Mouse (Mus musculus): ENCODE measurements around the gene Otub1. TPM values are rescaled to one million over a fixed set of nuclear protein-coding genes. Genes with fewer than 3 reads are reported as not detected.
A peak's percentile ranks its signal among the peaks of the same experiment; 100 is the strongest.

The Otub1 gene
- total RNA-seq, 2 experiments from 2014 or later, result 48.4 to 48.5 TPM

DNA sequence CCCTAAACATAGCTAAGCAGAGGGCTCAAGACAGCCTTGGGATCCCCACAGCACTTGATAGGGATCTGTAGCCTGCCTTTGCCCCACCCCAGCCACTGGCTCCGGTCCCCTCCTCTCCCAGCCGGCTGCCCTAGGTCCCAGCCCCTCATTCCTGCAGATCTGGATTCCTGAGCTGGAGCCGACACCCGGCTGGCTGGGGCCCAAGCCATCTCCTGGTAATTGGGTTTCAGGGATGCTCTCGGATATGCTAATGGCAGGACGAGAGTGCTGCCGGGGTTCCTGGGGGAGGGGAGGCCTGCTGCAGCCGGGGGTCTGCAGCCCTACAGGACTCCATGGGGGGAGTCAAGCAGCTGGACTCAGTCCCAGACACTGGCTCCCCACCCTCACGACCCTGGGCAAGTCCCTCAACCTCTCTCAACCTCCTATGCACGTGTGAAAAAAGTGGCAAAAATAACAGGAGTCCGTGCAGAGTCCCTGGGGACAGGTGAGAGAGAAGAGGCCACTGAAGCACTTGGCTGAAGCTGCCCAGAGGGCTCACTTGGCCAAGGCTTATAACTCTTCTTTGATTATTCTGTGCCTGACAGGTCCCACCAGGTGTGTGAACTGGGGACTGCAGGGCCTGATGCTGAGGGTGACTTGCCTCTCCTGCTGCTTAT is 29.9 kb downstream of the Otub1 start:
- DNase-seq, result no peak

DNA sequence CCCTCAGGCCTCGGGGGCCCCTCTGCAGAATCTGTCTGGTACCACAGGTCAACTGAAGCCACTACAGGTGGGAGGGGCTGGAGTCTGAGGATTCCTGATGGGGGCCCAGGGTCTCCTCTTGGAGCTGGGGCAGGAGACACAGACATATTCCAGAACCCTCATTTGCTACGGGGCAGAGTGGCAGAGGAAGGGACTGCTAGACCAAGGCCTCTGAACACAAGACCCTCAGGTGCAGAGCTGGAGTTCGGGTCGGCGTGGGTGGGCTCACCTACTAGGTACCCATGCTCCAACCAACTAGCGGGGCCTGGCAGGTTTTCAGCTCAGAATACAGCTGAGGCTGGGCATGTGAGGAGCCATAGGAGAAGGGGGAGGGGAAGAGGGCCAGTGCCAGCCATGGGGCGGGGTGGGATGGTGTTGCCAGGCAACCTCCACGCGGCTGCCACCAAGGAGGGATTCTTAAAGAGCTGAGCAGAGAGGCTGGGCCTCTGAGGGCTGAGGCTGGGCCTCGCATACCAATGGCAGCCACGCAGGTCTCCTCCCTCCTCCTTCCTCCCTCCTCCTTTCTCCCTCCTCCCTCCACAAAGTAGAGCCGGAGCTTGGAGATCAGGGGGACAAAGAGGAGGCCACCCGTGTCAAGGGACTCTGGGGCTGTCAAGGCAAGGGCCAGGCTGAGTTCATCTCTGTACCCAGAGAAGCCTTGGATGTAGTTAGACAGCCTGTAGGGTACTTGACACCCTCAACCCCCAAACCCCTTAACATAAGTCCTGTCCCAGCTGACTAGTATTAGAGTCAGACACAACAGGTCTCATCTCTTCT is 33.9 kb downstream of the Otub1 start:
- no peak for DNase-seq

DNA sequence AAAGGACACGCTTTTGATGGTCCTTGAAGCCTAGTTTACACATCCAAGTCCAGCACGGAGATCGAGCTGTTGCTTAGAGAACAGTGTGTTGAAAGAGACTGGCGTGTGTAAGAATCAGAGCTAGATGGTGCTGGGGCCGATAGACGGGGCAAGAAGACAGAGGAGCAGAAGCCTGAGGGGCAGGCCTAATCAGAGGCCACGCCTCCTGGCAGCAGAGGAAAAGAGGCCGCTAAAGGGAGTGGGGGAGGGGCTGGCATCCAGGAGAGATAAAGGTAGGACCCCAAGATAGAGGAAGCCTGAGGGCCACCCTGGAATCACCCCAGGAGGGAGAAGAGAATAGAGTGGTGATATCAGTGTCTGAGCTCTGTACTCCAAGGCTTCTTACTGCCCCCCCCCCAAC is 34.7 kb downstream of the Otub1 start:
- no peak for DNase-seq

DNA sequence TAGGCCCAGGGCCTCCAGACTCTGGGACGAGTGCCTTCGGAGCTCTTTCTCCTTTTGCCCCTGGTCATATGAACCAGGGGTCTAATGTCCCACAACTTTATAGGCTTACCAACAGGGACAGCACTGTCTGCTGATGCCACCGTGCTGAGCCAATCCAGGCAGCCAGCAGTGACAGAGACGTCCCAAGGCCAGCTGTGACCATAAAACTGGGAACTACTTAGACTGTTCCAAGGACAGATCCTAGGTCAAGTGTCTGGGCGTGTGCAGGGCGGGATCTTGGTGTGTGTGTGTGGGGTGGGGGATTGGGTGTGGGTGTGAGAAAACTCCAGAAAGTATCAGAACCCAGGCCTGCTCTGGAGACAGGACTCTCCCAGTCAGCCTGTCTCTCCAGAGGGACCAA is 35.2 kb downstream of the Otub1 start:
- no peak for DNase-seq

DNA sequence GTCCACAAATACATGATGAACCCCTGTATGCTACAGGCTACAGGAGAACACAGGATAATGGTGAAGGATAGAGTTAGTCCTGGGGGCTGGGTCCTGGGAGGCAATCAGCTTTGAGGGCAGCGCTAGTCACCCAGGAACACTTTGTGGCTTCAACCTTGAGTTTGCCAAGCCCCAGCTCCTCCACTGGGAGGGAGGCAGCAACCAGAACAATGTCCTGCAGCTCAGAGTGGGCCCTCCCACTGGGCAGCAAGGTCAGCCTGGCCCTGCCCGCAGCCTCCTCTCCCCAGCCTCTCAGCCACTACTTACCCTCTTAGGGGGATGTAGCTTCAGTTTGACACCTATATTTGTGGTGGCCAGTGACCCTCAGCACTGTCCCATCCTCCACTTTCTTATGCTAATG is 37.7 kb downstream of the Otub1 start:
- no peak for DNase-seq

DNA sequence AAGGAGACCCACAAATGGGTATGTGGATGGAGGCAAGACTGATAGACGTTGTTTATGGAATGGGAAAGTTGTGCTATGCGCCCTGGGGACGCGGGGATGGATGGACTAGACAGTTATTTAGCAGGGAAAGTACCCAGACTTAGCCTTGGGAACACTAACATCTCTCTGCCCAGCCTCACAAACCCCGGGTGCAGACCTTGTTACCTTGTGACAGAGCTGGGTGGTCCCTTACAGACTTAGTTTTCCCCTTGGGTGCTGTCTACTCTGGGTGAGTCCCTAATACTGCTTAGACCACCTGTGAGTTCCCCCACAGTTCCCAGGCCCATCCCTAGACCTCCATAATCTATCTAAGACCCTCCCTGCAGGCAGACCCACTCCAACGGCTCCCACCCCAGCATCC is 39.3 kb downstream of the Otub1 start:
- DNase-seq, result no peak

DNA sequence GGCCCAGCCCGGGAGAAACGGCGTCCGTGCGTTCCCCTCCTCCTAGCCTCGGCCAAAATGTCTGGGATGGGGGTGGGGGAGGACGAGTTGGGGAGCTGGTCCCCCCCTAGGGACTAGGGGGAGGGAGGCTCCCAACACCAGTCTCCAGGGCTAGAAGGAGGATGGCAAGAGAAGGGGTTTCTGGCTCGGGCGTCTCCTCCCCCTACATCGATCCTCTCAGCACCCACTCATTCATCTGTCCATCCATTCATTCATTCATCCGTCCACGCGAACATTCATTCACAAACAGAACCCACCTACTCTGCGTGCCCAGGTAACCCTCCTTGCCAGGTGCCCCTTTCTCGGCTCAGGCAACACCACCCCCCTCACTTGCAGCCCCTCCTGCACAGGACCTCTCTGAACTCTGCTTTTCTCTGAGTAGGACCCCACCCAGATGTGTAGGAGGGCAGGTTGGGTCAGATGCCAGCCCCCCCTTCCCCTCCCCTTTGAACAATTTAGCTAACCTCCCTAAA is 39.9 kb downstream of the Otub1 start:
- DNase-seq, result no peak

DNA sequence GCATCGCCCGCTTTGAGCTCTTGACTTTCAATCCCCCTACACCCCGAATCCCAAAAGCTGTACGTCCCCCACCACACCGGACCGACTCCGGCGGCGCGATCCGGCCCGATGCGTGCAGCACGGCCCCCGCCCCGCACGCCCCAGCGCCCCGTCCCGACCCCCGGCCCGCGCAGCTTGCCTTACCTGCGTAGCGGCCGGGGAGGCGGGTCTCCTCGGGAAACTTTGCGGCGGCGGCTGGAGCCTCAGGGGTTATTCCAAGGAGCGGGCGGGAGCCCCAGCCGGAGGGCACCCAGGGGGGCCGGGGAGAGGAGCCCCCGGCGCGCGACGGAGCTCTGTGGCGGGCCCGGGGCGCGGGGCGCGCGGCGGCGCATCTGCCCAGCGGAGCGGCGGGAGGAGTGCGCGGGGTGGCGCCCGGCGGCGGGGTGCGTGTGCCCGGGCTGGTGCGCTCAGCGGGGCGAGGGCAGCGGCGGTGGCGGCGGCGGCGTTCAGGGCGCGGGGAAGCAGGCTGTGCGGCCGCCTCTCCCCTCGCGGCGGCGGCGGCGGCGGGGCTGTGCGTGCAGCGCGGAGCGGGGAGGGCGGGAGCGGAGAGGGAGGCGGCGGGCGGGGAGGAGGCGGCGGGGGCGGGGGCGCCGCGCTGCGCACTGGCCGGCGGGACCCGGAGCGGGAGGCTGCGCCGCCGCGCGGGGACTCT is 40.5 kb downstream of the Otub1 start:
- DNase-seq, result no peak

DNA sequence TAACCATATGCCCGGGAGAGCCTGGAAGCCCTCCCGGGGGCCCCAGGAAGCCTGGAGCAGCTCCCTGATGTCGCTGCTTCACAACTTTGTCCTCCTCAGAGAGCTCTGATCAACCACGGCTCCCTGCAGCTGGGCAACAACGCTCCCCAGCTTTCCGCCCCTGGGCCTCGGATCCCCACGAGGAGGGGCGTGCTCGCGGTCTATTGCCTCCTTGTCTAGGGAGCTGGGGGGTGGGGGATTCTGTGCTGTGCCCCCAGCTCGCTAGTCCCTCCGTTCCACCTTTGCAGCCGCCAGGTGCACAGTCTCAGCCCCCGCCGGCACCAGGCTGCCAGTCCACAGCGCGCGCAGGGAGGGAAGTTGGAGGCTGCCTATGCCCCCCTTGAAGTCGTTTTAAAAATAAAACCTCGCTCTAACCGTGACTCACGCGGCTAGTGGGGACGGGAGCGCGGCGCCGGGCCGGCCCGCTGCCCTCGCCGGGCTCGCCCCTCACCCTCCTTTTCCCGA is 41.2 kb downstream of the Otub1 start:
- DNase-seq, result no peak

DNA sequence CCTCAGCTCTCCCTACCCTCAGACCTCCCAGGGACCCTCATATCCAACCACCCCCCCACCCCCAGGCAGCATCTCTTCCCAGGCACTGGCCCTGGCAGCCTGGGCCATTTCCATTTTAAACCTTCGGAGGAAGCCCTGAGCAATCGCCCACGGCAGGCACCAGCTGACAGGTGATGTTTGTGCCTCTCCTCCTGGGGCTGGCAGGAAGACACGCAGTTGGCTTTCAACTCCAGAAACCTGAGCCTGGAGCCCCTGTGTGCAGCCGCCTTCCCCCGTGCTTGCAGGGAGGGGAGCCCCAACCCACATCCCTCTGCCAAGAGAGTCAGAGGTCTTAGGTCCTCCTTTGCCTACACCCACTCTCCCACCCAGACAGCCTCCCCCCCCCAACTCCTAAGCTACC is 41.9 kb downstream of the Otub1 start:
- DNase-seq, result peak; percentile 61

DNA sequence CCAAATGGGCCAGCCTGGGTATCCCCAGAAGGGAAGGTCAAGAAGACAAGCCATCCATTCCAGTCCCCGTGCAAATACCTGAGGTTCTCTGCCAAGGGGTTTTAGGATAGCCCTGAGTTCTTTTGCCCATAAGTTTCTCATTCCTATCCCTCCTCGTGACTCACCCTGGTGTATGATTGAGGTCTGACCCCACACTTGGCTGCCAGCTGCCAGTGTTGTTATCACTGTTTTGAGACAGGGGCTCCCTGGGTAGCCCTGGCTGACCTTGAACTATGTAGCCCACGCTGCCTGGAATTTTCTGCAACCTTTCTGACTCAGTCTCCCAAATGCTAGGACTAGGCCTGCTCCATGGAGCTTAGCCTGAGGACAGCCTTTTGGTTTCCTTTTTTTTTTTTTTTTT is 45.1 kb downstream of the Otub1 start:
- no peak for DNase-seq

DNA sequence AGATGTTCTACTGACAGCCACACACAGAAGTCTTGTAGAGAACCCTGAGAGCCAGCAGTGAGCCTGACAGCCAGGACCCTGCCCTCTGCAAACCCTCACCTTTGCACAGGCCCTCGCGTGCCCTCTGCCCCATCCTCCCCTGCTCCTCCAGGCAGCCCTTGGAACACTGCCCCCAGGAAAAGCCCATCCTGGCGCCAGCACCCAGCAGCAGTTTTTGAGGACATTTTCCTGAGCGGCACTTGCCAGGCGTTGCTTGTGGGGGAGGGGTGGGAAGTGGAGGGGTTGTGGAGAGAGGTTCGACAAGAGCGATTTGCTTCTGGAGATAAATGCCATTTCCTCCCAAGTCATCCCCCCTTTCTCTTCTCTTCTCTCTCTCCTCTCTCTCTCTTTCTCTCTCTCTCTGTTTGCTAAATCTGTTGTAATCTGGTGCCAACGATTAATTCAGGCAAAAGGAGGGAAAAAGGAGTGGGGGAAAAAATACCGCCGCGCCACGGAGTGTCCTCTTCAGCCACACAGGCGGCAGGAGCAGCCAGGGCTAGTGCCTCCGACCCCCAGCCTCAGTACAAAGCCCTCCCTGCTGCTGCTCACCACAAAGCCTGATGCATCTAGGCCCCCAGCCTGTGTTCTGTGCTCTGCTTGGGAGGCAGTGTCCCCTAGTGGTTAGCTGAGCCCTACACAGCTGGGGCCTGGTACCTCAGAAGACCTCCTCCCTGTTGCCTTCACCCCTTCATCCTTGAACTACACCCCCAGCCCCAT is 45.8 kb downstream of the Otub1 start:
- no peak for DNase-seq

DNA sequence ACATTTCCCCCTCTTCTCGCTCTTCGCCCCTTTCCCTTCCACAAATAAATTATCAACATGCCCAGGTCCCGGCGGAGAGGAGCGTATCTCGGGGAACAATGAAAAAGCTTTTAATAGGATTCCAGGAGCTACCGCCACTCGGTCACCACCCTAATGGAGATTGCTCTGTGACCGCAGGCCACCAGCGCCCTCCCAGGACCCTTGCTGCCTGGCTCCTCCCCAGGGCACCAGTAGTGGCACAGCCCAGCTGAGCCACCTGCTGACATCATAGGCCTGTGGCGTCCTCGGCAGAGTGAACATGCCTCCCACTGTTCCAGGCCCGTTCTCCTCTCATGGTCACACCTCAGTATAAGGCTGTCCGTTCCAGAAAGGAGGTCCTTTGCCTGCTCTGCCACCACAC is 48.4 kb downstream of the Otub1 start:
- DNase-seq, result no peak

DNA sequence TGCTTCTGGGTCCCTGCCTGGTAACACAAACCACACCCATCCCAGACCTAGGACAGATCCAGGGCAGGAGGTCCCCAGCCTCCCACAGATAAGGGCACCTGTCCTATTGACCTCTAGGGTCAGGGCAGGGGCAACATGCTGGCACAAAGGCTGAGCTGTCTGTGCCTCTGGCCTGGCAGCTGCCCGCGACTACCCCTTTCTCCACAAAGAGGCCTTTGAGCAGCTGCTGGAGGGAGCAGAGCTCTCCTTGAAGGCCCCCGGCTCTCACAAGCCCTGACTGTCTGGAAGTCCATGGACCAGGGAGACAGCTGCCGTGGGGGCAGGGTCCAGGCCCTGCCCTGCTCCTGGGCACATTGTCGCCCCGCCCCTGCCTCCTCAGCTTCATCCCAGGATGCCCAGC is 50.9 kb downstream of the Otub1 start:
- DNase-seq, result peak; percentile 47

DNA sequence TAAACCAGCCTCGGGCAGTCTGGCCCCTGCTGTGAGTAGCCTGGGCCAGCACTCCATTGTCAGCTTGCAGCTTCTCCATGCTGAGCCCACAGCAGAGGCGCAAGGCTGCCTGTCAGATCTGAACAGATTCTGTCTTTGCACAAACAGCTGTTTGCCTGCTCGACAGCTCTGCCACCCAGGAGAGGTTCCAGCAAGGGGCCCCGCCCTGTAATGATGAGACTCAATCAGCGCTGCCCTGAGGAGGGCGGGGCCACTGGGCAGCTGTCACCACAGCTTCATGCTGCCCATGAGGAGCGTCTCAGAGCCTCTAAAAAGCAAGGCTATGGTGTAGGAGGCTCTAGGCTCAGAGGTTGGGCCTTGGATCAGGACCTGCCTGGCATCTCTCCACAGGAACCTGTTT is 52.9 kb downstream of the Otub1 start:
- peak; percentile 77 for DNase-seq

DNA sequence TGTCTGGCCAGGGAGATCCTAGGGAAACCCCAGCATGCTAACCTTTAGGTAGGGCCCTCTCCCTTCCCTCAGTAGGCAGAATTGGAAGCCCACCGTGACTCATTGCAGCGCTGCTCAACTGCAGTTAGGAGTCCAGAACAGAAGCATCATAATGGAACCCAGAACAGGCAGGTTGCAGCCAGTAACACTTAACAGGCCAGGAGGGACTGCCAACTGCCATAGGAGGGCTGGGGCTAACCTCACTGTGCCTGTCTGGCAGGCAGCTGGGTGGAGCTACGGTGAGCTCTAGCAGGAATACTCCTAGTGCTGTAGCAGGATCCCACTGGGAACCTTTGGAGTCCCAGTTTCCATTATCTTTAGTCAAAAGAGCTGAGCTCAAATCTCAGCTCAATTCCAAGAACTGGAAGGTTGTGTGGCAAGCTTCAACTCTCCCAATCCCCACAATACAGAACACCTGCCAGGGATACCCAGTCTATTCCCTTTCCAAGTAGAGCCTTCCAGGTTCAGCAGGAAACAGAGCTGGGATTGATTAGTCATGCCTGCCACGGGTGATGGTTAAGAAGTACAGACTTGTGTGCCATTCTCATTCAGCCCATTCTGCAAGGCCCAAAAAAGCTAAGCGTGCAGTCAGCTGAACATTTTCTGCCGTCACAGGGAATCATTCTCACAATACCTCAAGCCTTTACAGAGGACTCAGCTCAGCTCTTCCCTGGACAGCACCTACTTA is 54.0 kb downstream of the Otub1 start:
- DNase-seq, result no peak

DNA sequence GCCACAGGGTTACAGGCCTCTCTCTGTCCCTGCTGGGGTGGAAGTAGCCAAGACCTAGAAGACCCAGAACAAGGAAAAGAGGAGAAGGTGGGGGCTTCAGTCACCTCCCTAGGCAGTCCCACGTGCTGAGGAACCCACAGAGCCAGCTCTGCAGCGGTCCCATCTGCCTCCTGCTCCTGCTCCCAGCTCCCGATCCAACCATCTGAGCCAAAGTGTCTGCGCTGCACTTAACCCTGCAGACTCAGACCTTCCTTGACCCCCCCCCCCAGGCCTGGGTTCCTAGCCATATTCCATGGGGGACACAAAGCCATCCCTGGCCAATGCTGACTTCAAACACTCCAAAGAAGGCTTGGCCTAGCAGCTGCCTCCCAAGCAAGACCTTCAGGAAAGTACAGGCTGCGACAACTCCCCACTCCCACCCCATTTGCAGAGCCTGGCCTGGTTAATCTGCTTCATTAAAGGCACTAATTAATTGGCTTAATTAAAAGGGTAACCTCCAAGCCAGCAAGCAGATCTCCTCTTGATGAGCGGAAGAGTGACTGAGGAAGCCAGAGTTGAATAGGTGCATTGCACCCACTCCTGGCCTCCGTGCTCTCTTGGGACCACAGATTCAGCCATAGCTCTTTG is 54.7 kb downstream of the Otub1 start:
- DNase-seq, result no peak

DNA sequence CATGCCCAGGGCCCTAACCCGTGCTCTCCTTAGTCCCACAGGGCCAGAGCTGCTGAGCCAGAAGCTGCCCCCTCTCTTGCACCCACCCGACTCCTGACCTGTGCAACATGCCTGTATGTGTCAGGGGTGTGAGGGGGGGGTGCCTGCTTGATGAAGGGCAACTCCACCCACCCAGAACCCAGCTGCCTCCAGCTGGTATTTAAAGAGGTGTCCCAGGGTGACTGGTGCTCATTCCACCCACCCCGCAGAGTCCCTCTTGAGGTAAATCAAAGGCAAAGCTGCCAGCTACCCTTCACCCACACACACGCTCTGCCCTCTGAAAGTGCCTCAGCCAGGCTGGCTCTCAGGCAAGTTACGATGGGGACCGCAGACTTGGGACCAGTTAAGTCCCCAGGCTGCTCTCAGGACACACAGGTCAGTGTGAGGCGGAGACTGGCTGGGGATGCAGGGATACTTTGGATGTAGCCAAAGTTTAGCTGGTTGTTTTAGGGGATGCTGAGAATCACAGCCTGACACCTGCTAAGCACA is 56.9 kb downstream of the Otub1 start:
- no peak for DNase-seq

DNA sequence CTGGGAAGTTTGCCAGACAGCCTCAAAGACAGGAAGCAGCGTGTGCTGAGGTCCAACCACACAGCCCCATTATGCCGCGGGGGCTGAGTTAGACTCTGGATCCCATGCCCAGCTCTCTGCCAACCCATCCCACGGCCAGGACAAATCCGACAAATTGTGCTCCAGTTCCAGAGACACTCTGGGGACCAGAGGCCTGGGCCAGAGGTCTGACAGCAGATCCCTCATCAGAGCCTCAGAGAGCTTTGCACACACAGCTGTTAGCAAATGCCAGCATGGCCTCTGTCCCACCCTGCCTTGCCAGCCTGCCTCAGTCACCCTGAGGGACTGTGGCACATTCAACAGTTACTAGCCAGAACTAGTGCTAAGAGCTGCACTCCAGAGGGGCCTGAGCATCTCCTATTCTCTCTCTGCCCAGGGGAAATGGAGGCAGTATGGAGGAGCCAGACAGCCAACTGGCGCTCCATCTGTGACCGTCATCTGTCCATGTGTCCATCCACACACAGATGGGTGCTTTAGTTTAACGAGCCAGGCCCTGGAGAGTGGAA is 57.5 kb downstream of the Otub1 start:
- DNase-seq, result no peak
